Mouse (Mus musculus) adipocyte (in vitro differentiated cells): ENCODE measurements around the gene B4galt5.

Experiments
- DNase-seq: peaks from one replicate; pipeline ENCODE4 v3.0.0-alpha.2; 2016; ENCODE audit warnings: low spot score

B4galt5 gene

GRCm38 (mm10) chr2:167303806-167304205, 45.2 kb downstream of the B4galt5 start:
- DNase-seq = no peak

GRCm38 (mm10) chr2:167303196-167303595, 45.8 kb downstream of the B4galt5 start:
- DNase-seq = no peak

- DNase-seq = no peak
Measured at GRCm38 (mm10) chr2:167302641-167303040, 46.3 kb downstream of the B4galt5 start.

- no peak for DNase-seq
Measured at GRCm38 (mm10) chr2:167302031-167302430, 47.0 kb downstream of the B4galt5 start.

- no peak for DNase-seq
Measured at GRCm38 (mm10) chr2:167301601-167302000, 47.4 kb downstream of the B4galt5 start.

GRCm38 (mm10) chr2:167300943-167301497, 48.0 kb downstream of the B4galt5 start:
- DNase-seq = no peak

GRCm38 (mm10) chr2:167299861-167300667, 48.9 kb downstream of the B4galt5 start:
- peak; percentile 24 for DNase-seq

GRCm38 (mm10) chr2:167298729-167299705, 50.0 kb downstream of the B4galt5 start:
- no peak for DNase-seq

- no peak for DNase-seq
Measured at GRCm38 (mm10) chr2:167297985-167298384, 51.0 kb downstream of the B4galt5 start.

- no peak for DNase-seq
Measured at GRCm38 (mm10) chr2:167294926-167295325, 54.1 kb downstream of the B4galt5 start.

- no peak for DNase-seq
Measured at GRCm38 (mm10) chr2:167294216-167294615, 54.8 kb downstream of the B4galt5 start.

GRCm38 (mm10) chr2:167293289-167294085, 55.5 kb downstream of the B4galt5 start:
- DNase-seq = peak; percentile 45

GRCm38 (mm10) chr2:167292854-167293253, 56.1 kb downstream of the B4galt5 start:
- DNase-seq = no peak

GRCm38 (mm10) chr2:167292151-167292591, 56.8 kb downstream of the B4galt5 start:
- peak; percentile 28 for DNase-seq

GRCm38 (mm10) chr2:167291656-167292055, 57.3 kb downstream of the B4galt5 start:
- DNase-seq = no peak

- DNase-seq = no peak
Measured at GRCm38 (mm10) chr2:167281461-167281860, 67.5 kb downstream of the B4galt5 start.

GRCm38 (mm10) chr2:167280986-167281310, 68.0 kb downstream of the B4galt5 start:
- DNase-seq = no peak

GRCm38 (mm10) chr2:167280090-167280985, 68.6 kb downstream of the B4galt5 start:
- DNase-seq = peak; percentile 72

- peak; percentile 72 for DNase-seq
Measured at GRCm38 (mm10) chr2:167278751-167279526, 70.0 kb downstream of the B4galt5 start.

- DNase-seq = no peak
Measured at GRCm38 (mm10) chr2:167278011-167278410, 71.0 kb downstream of the B4galt5 start.
